Mouse (Mus musculus): ENCODE measurements at regions not wholly inside any gene's neighbourhood (a gene's known extent, or its start where the extent isn't known, plus 50 kb on each side); places are given as distances from the start of the nearest gene placed in this dataset.

- DNase-seq (ENCODE audit: low spot score in 2 of 2) = no peak
Observed at GRCm38 (mm10) chr5:75829850-75830625, 148.2 kb downstream of the Kdr start.

DNA sequence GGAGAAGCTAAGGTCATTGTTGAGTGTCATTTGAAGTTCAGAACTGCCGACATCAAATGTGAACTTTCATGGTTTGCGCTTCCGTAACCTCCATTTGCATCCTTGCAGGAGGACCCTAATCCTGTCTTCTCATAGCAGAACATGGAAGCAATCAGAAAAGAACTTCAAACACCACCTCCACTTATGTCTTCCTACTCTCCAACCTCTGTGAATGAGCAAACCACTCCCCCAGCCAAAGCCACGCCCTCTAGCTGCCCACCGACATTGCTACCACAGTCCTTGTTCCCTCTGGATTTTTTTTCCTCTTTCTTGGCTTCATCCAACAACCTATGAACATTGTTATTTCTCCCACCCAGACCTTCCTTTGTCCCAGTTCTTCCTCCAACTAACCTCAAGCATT lies 149.9 kb downstream of the Kdr start:
- no peak for DNase-seq (ENCODE audit: low spot score in 2 of 2)

- DNase-seq (ENCODE audit: low spot score in 2 of 2) = no peak
Observed at GRCm38 (mm10) chr5:75826283-75827098, 151.8 kb downstream of the Kdr start.

DNA sequence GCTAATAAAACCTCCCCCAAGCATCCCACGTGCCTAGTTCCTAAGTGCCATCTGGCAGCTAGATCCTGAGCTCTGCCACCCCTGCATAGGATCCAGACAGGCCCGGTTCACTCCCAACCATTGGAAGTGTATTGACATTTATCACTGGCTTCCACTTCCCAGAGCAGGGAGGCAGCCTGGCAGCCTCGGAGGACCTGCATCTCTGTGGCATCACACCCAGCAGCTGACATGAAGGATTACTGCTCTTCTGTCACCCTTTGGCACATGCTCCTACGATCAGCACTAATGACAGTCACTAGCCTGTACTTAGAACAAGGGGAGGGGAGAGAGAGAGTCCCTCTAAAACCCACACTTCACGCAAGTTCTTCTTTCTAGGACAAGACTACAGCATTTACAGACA lies 152.7 kb downstream of the Kdr start:
- DNase-seq (ENCODE audit: low spot score in 2 of 2) = no peak

- DNase-seq (ENCODE audit: low spot score in 2 of 2) = no peak
Observed at GRCm38 (mm10) chr5:75824660-75825059, 153.6 kb downstream of the Kdr start.

DNA sequence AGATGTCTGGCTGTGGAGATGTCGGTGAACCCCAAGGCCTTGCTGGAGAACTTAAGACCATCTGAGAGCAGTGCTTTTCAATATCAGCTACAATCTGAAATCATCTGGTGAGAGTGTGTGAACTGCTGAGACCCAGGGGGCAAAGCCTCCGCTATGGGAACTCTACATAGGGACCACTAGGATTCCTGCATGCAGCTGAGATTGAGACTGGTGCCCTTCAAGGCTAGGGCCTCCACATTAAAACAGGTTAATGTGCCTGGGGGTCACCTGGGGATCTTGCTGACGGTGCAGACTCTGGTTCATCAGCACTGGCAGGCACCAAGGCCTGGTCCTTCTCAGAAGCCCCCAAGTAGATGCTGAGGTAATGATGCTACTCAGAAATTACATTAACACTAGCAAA lies 154.6 kb downstream of the Kdr start:
- DNase-seq (ENCODE audit: low spot score in 2 of 2) = no peak

- no peak for DNase-seq (ENCODE audit: low spot score in 2 of 2)
Observed at GRCm38 (mm10) chr5:75817396-75817795, 160.9 kb downstream of the Kdr start.

DNA sequence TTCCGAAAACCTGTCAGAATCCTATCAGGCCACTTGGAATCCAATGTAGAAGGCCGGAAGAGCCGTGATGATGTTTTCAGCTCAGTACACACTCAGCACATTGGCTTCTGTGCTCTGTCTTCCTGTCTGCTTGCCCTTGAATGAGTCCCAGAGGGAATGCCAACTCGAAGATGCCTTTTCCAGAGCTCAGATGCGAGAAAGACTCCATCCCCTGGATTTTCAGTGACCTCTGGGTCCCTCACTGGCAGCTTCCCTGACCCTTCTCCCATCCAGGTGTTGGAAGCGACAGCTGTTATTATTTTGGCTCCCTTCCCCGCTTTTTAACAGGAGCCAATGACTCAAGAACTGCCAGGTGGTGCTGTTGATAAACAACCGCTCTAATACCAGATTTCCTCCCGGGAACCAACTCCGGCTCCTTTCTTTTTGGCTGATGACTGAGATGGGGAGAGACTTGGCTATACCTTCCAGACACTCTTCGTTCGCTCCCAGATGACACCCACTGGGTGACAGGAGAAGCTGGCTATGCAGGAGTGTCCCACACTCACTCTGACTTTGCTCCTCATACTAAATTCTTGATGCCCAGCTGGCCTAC lies 163.8 kb downstream of the Kdr start:
- DNase-seq (ENCODE audit: low spot score in 2 of 2) = peak in 1 of 2 experiments; percentile 16

DNA sequence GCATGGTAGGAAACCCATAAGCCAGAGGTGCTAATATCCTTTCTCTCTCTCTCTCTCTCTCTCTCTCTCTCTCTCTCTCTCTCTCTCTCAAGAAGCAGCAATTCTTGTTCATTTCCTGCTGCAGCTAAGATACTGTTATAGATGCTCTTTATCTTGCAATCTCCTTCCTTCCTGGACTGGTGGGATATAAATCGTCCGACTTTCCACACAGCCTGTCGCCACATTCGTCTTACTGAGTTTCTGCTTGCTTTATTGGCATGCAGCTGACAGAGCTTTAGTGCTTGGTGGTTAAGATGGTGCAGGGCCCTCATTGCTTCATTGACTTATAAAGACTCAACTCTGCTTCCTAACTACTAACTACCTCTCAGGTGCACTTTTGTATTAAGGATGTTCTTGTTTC lies 165.6 kb downstream of the Kdr start:
- DNase-seq (ENCODE audit: low spot score in 2 of 2) = no peak

DNA sequence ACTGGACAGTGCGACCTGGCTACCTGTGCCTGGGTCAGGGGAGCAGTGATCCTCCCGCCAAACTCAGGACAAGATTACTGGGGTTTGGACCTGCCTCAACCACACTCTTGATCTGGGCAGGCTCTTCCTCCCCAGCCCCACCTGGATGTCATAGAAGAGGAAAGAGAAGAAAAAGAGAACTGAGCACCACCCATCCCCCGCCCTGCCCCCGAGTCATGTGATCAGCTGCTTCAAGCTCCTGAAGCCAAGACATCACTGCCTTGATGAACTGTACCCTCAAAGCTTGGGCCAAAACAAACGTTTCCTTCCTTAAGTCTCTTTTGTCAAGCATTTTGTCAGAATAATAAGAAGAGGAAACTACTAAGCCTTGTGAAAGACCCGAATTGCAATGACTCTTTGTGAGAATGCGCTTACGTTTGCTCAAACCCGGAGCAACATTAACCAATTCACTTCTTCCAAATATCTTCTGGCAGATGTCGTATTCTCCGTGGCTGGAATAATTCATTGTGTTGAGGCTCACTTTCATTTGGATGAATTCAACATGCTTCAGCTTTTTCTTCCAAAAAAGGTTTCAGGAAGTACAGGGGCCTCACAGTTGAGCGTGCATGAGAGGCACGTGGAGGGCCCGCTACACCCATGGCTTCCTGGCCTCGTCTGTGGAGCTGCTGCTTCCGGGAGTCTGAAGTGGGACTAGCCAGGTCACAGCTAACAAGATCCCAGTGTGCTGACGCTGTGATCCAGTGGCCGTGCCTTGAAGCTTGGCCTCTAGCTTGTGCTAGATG lies 169.5 kb downstream of the Kdr start:
- no peak for DNase-seq (ENCODE audit: low spot score in 2 of 2)

DNA sequence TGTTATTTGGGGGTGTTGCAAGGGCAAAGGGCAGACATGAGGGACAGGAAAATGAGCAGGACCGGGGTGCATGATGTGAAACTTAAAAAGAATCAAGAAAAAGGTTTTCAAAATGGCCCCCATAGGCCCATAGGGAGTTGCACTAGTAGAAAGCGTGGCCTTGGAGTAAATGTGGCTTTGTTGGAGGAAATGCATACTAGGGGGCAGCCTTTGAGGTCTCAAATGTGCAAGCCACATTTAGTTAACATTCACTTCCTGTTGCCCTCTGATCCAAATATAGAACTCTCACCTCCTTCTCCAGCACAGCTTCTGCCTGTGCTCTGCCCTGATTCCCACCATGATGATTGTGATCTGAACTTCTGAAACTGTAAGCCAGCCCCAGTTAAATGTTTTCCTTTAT lies 173.2 kb downstream of the Kdr start:
- DNase-seq (ENCODE audit: low spot score in 2 of 2) = no peak

DNA sequence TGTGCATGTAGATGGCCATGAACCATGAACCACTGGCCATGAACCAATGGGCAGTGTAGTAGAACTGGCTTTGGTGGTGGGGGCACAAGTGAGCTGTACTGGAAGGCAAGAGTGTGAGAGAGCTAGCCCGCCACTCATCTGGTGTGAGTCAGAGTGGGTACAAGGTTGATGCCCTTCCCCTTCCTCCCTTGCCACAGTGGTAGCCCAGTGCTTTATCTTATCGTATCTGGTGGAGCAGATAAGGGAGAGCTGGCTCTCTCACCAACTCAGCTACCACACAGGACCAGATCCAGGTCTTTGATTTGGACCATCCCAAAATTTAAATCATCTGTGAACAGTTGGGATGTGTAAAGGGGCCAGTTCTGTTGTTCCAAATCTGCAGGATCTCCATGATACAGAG lies 173.9 kb downstream of the Kdr start:
- DNase-seq (ENCODE audit: low spot score in 2 of 2) = no peak

GRCm38 (mm10) chr5:75803012-75803411 lies 175.2 kb downstream of the Kdr start:
- no peak for DNase-seq (ENCODE audit: low spot score in 2 of 2)

DNA sequence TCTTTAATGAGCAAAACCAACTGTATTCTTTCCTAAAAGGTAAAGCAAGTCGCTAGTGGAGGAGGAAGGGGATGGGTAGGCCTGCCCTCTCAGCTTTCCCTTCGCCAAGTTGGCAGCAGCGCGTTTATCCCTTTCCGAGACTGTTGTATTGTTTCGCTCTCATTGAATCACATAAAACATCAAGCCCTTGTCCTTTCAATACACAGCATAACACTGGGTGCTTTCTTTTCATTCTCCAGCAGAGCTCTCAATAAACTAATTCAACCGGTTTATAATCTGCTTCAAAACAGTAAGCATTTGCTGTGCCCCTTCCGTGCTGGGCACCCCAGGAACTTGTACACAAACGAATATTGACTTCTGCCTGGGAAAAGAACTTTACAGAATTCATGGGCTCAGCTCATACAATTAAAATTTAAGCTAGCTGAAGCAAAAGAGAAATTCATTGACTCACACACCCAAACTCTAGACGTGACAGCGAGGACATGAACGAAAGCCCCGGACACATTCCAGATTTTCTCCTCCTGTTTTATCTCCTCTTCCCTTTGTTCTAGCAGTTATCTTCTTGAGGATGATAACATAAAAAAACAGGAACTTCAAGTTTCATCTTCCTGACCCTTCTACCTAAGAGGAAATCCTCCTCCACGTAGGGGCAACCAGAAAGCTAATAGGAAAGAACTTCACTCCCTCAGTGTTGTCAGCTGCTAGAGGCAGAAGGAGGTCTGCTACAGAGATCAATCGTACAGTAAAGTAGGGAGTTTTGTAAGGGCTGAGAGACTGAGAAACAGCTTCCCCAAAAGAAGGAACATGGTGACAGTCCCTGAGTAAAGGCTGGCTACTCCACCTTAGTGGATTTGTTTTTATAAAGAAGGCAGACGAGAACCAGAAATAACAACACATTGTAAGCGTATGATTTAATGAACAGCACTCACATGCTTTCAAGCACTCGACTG lies 177.9 kb downstream of the Kdr start:
- no peak for DNase-seq (ENCODE audit: low spot score in 2 of 2)

DNA sequence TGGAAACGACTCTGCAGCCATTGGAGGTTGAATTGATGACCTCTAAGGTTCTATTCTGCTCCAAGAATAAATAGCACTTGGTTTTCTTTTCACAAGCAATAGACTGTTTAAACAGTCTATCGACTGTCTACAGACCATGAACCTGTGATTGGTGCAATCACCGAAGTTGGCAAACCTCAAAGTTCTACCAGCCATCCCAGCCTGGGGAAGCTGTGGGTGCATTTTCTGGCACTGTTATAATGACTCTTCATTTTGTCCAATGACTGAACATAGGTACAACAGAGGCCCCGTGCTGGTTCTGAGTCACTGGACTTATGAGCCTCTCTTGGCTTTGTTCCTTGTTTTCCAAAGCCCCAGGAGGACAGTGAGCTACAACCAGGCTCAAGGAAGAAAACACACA lies 178.6 kb downstream of the Kdr start:
- no peak for DNase-seq (ENCODE audit: low spot score in 2 of 2)

DNA sequence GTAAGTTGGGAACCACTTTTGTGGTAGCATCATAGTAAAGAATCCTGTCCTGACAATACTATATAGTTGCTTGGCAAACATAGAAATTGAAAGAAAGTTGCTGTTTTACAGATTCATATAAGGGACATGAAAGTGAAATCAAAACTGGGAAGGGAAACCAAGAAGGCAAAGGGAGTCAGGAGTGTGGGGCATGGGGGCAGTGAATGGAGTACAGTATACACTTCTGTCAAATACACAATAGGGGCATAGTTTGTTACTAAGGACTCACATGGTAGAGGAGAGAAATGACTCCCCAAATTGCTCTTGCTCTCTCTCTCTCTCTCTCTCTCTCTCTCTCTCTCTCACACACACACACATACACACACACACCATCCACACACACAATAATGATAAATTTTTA lies 185.1 kb downstream of the Kdr start:
- DNase-seq (ENCODE audit: low spot score in 2 of 2) = no peak

DNA sequence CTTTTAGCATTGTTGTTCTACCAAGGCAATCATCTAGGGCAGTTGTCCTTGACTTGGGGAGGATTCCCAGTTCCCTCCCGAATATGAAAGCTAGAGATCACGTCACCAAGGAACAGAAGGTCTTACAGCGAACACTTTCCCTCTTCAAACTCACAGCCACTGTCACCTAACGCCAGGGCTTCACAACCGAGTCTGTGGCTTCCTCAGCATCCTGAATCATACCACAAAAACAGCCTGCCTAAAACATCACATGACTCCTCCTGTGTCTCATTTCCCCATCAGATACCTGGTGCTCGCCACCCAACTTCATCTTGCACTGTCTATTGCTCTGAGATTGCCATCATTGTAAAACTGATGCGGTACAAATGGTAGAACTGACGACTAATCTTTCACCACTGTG lies 186.5 kb downstream of the Kdr start:
- DNase-seq (ENCODE audit: low spot score in 2 of 2) = no peak

DNA sequence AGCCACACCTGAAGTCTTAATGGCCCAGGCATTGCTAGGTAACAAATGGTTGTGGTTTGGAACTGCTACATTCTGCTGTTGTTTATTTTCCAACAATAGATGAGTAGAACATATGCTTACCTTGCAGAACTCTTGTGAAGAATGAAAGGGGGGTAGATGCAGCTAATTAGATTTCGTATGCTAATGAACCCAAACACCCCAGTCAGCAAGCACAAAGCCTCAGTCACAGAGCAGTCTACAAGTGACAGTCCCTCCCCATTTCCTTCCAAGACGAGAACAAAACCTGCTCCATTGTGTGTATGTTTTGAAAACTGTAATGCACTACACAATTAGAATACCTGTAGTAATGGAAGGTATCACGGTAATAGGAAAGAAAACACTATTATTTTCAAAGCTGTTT lies 190.2 kb downstream of the Kdr start:
- no peak for DNase-seq (ENCODE audit: low spot score in 2 of 2)

GRCm38 (mm10) chr5:75786196-75786595 lies 192.1 kb downstream of the Kdr start:
- DNase-seq (ENCODE audit: low spot score in 2 of 2) = no peak

GRCm38 (mm10) chr5:75784998-75785593 lies 193.2 kb downstream of the Kdr start:
- no peak for DNase-seq (ENCODE audit: low spot score in 2 of 2)

Measured in layer of hippocampus, adult 8-10 months (tissue).